Mouse (Mus musculus): ENCODE results near the gene BC049352. TPM values are rescaled to one million over a fixed set of nuclear protein-coding genes. Genes with fewer than 3 reads are reported as not detected.
A peak's percentile ranks its signal among the peaks of the same experiment; 100 is the strongest.

BC049352 gene
- polyA plus RNA-seq, 1 experiment from 2014 or later: not detected

- no peaks in the 10 kb centered on the region for H3K4me1 ChIP-seq (ENCODE audit: control insufficient read depth, insufficient read depth, low read length)
- 84% methylated on average over 5 of the region's 5 CpGs for WGBS
- no peak overlapping the region for H3K4me3 ChIP-seq (ENCODE audit: low read depth, low read length)
- H3K36me3 ChIP-seq (ENCODE audit: control insufficient read depth, insufficient read depth, low read length): no peaks in the 10 kb centered on the region
- no peak overlapping the region for H3K27ac ChIP-seq (ENCODE audit: low read depth, low read length)
- ATAC-seq (no peak), DNase-seq (ENCODE audit: low spot score) (no peak)
- H3K4me2 ChIP-seq (ENCODE audit: low read length): no peak overlapping the region
- H3K9ac ChIP-seq (ENCODE audit: low read length): no peak overlapping the region
- H3K27me3 ChIP-seq (replicated peaks; ENCODE audit: control insufficient read depth, insufficient read depth, low read length): no peaks in the 10 kb centered on the region
- H3K9me3 ChIP-seq (replicated peaks; ENCODE audit: control insufficient read depth, low read length): no peaks in the 10 kb centered on the region
These were observed 80.1 kb downstream of the BC049352 start for GRCm38 (mm10) chr9:45261872-45262271.

- 92% methylated on average over 4 of the region's 4 CpGs for WGBS
- ATAC-seq: no peak
- Histone ChIP-seq H3K9me3 (replicated peaks; ENCODE audit: control insufficient read depth, low read length) (no peaks in the 10 kb centered on the region), H3K27me3 (replicated peaks; ENCODE audit: control insufficient read depth, insufficient read depth, low read length) (peaks cover 10% of the 10 kb centered on the region), H3K27ac (ENCODE audit: low read depth, low read length) (no peak overlapping the region), H3K4me2 (ENCODE audit: low read length) (no peak overlapping the region), H3K4me3 (ENCODE audit: low read depth, low read length) (no peak overlapping the region), H3K36me3 (ENCODE audit: control insufficient read depth, insufficient read depth, low read length) (no peaks in the 10 kb centered on the region), H3K9ac (ENCODE audit: low read length) (no peak overlapping the region), H3K4me1 (ENCODE audit: control insufficient read depth, insufficient read depth, low read length) (no peaks in the 10 kb centered on the region)
- no peak for DNase-seq (ENCODE audit: low spot score)
These were observed 85.3 kb downstream of the BC049352 start for GRCm38 (mm10) chr9:45267099-45267498.

- Histone ChIP-seq H3K9ac (ENCODE audit: low read length) (no peak overlapping the region), H3K27me3 (replicated peaks; ENCODE audit: control insufficient read depth, insufficient read depth, low read length) (peaks cover 10% of the 10 kb centered on the region), H3K27ac (ENCODE audit: low read depth, low read length) (no peak overlapping the region), H3K4me1 (ENCODE audit: control insufficient read depth, insufficient read depth, low read length) (no peaks in the 10 kb centered on the region), H3K4me3 (ENCODE audit: low read depth, low read length) (no peak overlapping the region), H3K36me3 (ENCODE audit: control insufficient read depth, insufficient read depth, low read length) (no peaks in the 10 kb centered on the region), H3K4me2 (ENCODE audit: low read length) (no peak overlapping the region), H3K9me3 (replicated peaks; ENCODE audit: control insufficient read depth, low read length) (no peaks in the 10 kb centered on the region)
- no peak for ATAC-seq
- no peak for DNase-seq (ENCODE audit: low spot score)
- 55% methylated on average over 4 of the region's 4 CpGs for WGBS
These were observed 86.3 kb downstream of the BC049352 start for GRCm38 (mm10) chr9:45268079-45268478.

GRCm38 (mm10) chr9:45268597-45269325, 87.0 kb downstream of the BC049352 start, which contains the start of gene Il10ra:
TSS of gene Il10ra (minus strand) at chr9:45269149.
- no peaks in the 10 kb centered on the region for H3K4me1 ChIP-seq (ENCODE audit: control insufficient read depth, insufficient read depth, low read length)
- WGBS: 5% methylated on average over 36 of the region's 36 CpGs
- H3K9me3 ChIP-seq (replicated peaks; ENCODE audit: control insufficient read depth, low read length): no peaks in the 10 kb centered on the region
- no peak within 1 kb of the TSS for H3K27ac ChIP-seq (ENCODE audit: low read depth, low read length)
- no peaks in the 10 kb centered on the region for H3K36me3 ChIP-seq (ENCODE audit: control insufficient read depth, insufficient read depth, low read length)
- peak; percentile 55 for DNase-seq (ENCODE audit: low spot score)
- peak within 1 kb of the TSS; percentile 79 for H3K4me2 ChIP-seq (ENCODE audit: low read length)
- H3K9ac ChIP-seq (ENCODE audit: low read length): peak within 1 kb of the TSS; percentile 57
- ATAC-seq: no peak
- peak within 1 kb of the TSS; percentile 36 for H3K4me3 ChIP-seq (ENCODE audit: low read depth, low read length)
- peaks cover 10% of the 10 kb centered on the region for H3K27me3 ChIP-seq (replicated peaks; ENCODE audit: control insufficient read depth, insufficient read depth, low read length)

- Histone ChIP-seq H3K9me3 (replicated peaks; ENCODE audit: control insufficient read depth, low read length) (no peaks in the 10 kb centered on the region), H3K4me1 (ENCODE audit: control insufficient read depth, insufficient read depth, low read length) (no peaks in the 10 kb centered on the region), H3K27me3 (replicated peaks; ENCODE audit: control insufficient read depth, insufficient read depth, low read length) (peaks cover 10% of the 10 kb centered on the region), H3K4me2 (ENCODE audit: low read length) (no peak overlapping the region), H3K9ac (ENCODE audit: low read length) (no peak overlapping the region), H3K27ac (ENCODE audit: low read depth, low read length) (no peak overlapping the region), H3K4me3 (ENCODE audit: low read depth, low read length) (no peak overlapping the region), H3K36me3 (ENCODE audit: control insufficient read depth, insufficient read depth, low read length) (no peaks in the 10 kb centered on the region)
- DNase-seq (ENCODE audit: low spot score) (no peak), ATAC-seq (no peak)
- WGBS: 53% methylated on average over 5 of the region's 5 CpGs
These were observed 90.4 kb downstream of the BC049352 start for GRCm38 (mm10) chr9:45272213-45272612.

GRCm38 (mm10) chr9:45274218-45274617, 92.4 kb downstream of the BC049352 start:
- no peak overlapping the region for H3K9ac ChIP-seq (ENCODE audit: low read length)
- H3K9me3 ChIP-seq (replicated peaks; ENCODE audit: control insufficient read depth, low read length): no peaks in the 10 kb centered on the region
- DNase-seq (ENCODE audit: low spot score) (no peak), ATAC-seq (no peak)
- no peak overlapping the region for H3K4me3 ChIP-seq (ENCODE audit: low read depth, low read length)
- no peaks in the 10 kb centered on the region; the same call in 1 of the 2 replicates for H3K27me3 ChIP-seq (replicated peaks; ENCODE audit: control insufficient read depth, insufficient read depth, low read length)
- no peaks in the 10 kb centered on the region for H3K4me1 ChIP-seq (ENCODE audit: control insufficient read depth, insufficient read depth, low read length)
- H3K27ac ChIP-seq (ENCODE audit: low read depth, low read length): no peak overlapping the region
- WGBS: 92% methylated on average over 4 of the region's 4 CpGs
- no peak overlapping the region for H3K4me2 ChIP-seq (ENCODE audit: low read length)
- no peaks in the 10 kb centered on the region for H3K36me3 ChIP-seq (ENCODE audit: control insufficient read depth, insufficient read depth, low read length)

GRCm38 (mm10) chr9:45274635-45275034, 92.8 kb downstream of the BC049352 start:
- H3K27me3 ChIP-seq (replicated peaks; ENCODE audit: control insufficient read depth, insufficient read depth, low read length): no peaks in the 10 kb centered on the region; the same call in 1 of the 2 replicates
- no peak overlapping the region for H3K27ac ChIP-seq (ENCODE audit: low read depth, low read length)
- no peaks in the 10 kb centered on the region for H3K9me3 ChIP-seq (replicated peaks; ENCODE audit: control insufficient read depth, low read length)
- no peak overlapping the region for H3K4me2 ChIP-seq (ENCODE audit: low read length)
- no peak overlapping the region for H3K4me3 ChIP-seq (ENCODE audit: low read depth, low read length)
- no peak for ATAC-seq
- no peaks in the 10 kb centered on the region for H3K36me3 ChIP-seq (ENCODE audit: control insufficient read depth, insufficient read depth, low read length)
- no peak overlapping the region for H3K9ac ChIP-seq (ENCODE audit: low read length)
- DNase-seq (ENCODE audit: low spot score): no peak
- 93% methylated on average over 2 of the region's 2 CpGs for WGBS
- no peaks in the 10 kb centered on the region for H3K4me1 ChIP-seq (ENCODE audit: control insufficient read depth, insufficient read depth, low read length)

- Histone ChIP-seq H3K27me3 (replicated peaks; ENCODE audit: control insufficient read depth, insufficient read depth, low read length) (no peaks in the 10 kb centered on the region), H3K27ac (ENCODE audit: low read depth, low read length) (no peak overlapping the region), H3K36me3 (ENCODE audit: control insufficient read depth, insufficient read depth, low read length) (no peaks in the 10 kb centered on the region), H3K4me3 (ENCODE audit: low read depth, low read length) (no peak overlapping the region), H3K4me2 (ENCODE audit: low read length) (no peak overlapping the region), H3K9me3 (replicated peaks; ENCODE audit: control insufficient read depth, low read length) (no peaks in the 10 kb centered on the region), H3K4me1 (ENCODE audit: control insufficient read depth, insufficient read depth, low read length) (no peaks in the 10 kb centered on the region), H3K9ac (ENCODE audit: low read length) (no peak overlapping the region)
- 73% methylated on average over 3 of the region's 3 CpGs for WGBS
- ATAC-seq (no peak), DNase-seq (ENCODE audit: low spot score) (no peak)
These were observed 98.3 kb downstream of the BC049352 start for GRCm38 (mm10) chr9:45280059-45280458.

GRCm38 (mm10) chr9:45280891-45281290, 99.1 kb downstream of the BC049352 start:
- H3K4me3 ChIP-seq (ENCODE audit: low read depth, low read length): no peak overlapping the region
- H3K27ac ChIP-seq (ENCODE audit: low read depth, low read length): no peak overlapping the region
- WGBS: 82% methylated on average over 3 of the region's 3 CpGs
- no peaks in the 10 kb centered on the region for H3K9me3 ChIP-seq (replicated peaks; ENCODE audit: control insufficient read depth, low read length)
- DNase-seq (ENCODE audit: low spot score) (no peak), ATAC-seq (no peak)
- H3K36me3 ChIP-seq (ENCODE audit: control insufficient read depth, insufficient read depth, low read length): no peaks in the 10 kb centered on the region
- H3K4me1 ChIP-seq (ENCODE audit: control insufficient read depth, insufficient read depth, low read length): no peaks in the 10 kb centered on the region
- H3K27me3 ChIP-seq (replicated peaks; ENCODE audit: control insufficient read depth, insufficient read depth, low read length): no peaks in the 10 kb centered on the region
- H3K9ac ChIP-seq (ENCODE audit: low read length): no peak overlapping the region
- no peak overlapping the region for H3K4me2 ChIP-seq (ENCODE audit: low read length)
